Mouse (Mus musculus): Measurements from ENCODE around the gene Sh3bgrl2.

The Sh3bgrl2 gene

GRCm38 (mm10) chr9:83589063-83589462 is 40.9 kb downstream of the Sh3bgrl2 start:
- no peak for DNase-seq (ENCODE audit: low read depth, low spot score)

- DNase-seq (ENCODE audit: low read depth, low spot score): no peak
Observed at GRCm38 (mm10) chr9:83589680-83590467, 41.7 kb downstream of the Sh3bgrl2 start.

GRCm38 (mm10) chr9:83591848-83592456 is 43.8 kb downstream of the Sh3bgrl2 start:
- DNase-seq (ENCODE audit: low read depth, low spot score): no peak

- DNase-seq (ENCODE audit: low read depth, low spot score): no peak
Observed at GRCm38 (mm10) chr9:83593811-83594210, 45.7 kb downstream of the Sh3bgrl2 start.

GRCm38 (mm10) chr9:83596132-83596531 is 48.0 kb downstream of the Sh3bgrl2 start:
- DNase-seq (ENCODE audit: low read depth, low spot score): no peak

- no peak for DNase-seq (ENCODE audit: low read depth, low spot score)
Observed at GRCm38 (mm10) chr9:83596646-83597481, 48.7 kb downstream of the Sh3bgrl2 start.

- DNase-seq (ENCODE audit: low read depth, low spot score): no peak
Observed at GRCm38 (mm10) chr9:83598047-83598446, 49.9 kb downstream of the Sh3bgrl2 start.

- no peak for DNase-seq (ENCODE audit: low read depth, low spot score)
Observed at GRCm38 (mm10) chr9:83599505-83599904, 51.4 kb downstream of the Sh3bgrl2 start.

- no peak for DNase-seq (ENCODE audit: low read depth, low spot score)
Observed at GRCm38 (mm10) chr9:83600286-83601048, 52.3 kb downstream of the Sh3bgrl2 start.

- peak; percentile 16 for DNase-seq (ENCODE audit: low read depth, low spot score)
Observed at GRCm38 (mm10) chr9:83602176-83602770, 54.1 kb downstream of the Sh3bgrl2 start.

- DNase-seq (ENCODE audit: low read depth, low spot score): no peak
Observed at GRCm38 (mm10) chr9:83603159-83603558, 55.0 kb downstream of the Sh3bgrl2 start.

GRCm38 (mm10) chr9:83605886-83606640 is 57.9 kb downstream of the Sh3bgrl2 start:
- no peak for DNase-seq (ENCODE audit: low read depth, low spot score)

GRCm38 (mm10) chr9:83608135-83608534 is 60.0 kb downstream of the Sh3bgrl2 start:
- DNase-seq (ENCODE audit: low read depth, low spot score): no peak

GRCm38 (mm10) chr9:83609422-83610297 is 61.5 kb downstream of the Sh3bgrl2 start:
- DNase-seq (ENCODE audit: low read depth, low spot score): peak; percentile 71

GRCm38 (mm10) chr9:83615912-83616585 is 67.9 kb downstream of the Sh3bgrl2 start:
- peak; percentile 21 for DNase-seq (ENCODE audit: low read depth, low spot score)

- no peak for DNase-seq (ENCODE audit: low read depth, low spot score)
Observed at GRCm38 (mm10) chr9:83616586-83617081, 68.5 kb downstream of the Sh3bgrl2 start.

- no peak for DNase-seq (ENCODE audit: low read depth, low spot score)
Observed at GRCm38 (mm10) chr9:83623455-83623854, 75.3 kb downstream of the Sh3bgrl2 start.

- no peak for DNase-seq (ENCODE audit: low read depth, low spot score)
Observed at GRCm38 (mm10) chr9:83624193-83624592, 76.1 kb downstream of the Sh3bgrl2 start.

- no peak for DNase-seq (ENCODE audit: low read depth, low spot score)
Observed at GRCm38 (mm10) chr9:83625085-83625484, 77.0 kb downstream of the Sh3bgrl2 start.
